Mouse (Mus musculus) liver, postnatal 0 days (tissue): ENCODE measurements around the gene P4hb.
A peak's percentile ranks its signal among the peaks of the same experiment; 100 is the strongest.

Source experiments
- CTCF ChIP-seq: sonication (generic); IDR thresholded peaks from 2 replicates; pipeline ENCODE4 v1.5.1; 2016; ENCODE audit warnings: antibody characterized with exemption, low read depth
- EP300 ChIP-seq: IDR thresholded peaks from 2 replicates; pipeline ENCODE4 v1.6.1; 2016; ENCODE audit warnings: antibody characterized with exemption, low read depth, mild to moderate bottlenecking

- TF ChIP-seq CTCF (no peak), EP300 (peak; percentile 50; the same call in 1 of the 2 replicates)
These were observed 45.2 kb downstream of the P4hb start for GRCm38 (mm10) chr11:120527690-120528354.
